Mouse (Mus musculus): ENCODE data around the gene Dscaml1.

DNA sequence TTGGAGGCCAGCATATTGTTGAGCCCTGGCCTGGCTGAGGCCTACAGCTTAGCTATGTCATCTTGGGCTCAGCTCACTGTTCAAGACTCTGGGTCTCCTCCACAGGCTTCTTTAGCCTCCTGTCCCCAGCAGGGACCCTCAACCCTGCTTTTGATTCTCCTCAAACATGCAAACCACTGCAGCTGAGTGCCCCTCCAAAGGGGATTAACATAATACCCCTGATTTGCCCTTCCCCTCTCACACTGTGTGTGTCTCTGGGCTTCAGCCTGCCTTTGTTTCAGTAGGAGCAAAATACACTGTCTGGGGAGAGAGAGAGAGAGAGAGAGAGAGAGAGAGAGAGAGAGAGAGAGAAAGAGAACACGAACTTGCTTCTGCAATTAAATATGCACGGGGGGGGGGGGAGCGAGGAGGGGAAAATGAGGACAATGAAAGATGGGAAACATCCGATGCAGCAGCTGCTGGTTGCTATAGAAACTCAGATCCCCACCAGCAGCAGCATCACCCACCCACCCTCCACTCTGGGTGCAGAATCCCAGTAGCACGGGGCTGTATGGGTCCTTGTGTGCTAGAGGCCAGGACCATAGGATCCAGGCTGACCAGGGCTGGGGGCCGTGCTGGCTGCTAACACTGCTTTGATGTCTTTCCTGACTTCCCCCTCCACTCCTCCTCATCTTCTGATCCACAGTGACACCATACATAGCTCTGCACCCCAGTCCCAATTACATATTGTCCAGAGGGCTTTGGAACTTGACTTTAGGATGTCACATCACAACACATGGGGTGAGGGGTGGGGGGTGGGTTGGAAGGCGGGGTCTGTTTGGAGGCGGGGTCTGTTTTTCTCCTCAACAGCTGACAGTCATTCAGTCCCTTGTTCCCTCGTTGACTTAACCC is 231.0 kb downstream of the Dscaml1 start:
- no peak for TF ChIP-seq CTCF (IDR thresholded peaks at IDR 0.05 in 2 of 3, conservative IDR thresholded peaks at IDR 0.05 in 1 of 3; ENCODE audit: control insufficient read depth in 1 of 3, insufficient read depth in 1 of 3, low read depth in 2 of 3, low read length in 3 of 3, poor library complexity in 1 of 3, severe bottlenecking in 1 of 3)
- no peak for TF ChIP-seq POLR2A (IDR thresholded peaks at IDR 0.05; ENCODE audit: control insufficient read depth in 1 of 2, insufficient read depth in 1 of 2, low read depth in 1 of 2, low read length in 2 of 2, poor library complexity in 1 of 2)
- TF ChIP-seq GATA1 (IDR thresholded peaks at IDR 0.05; ENCODE audit: low read depth, low read length) = no peak
- TF ChIP-seq POLR2AphosphoS2 (IDR thresholded peaks at IDR 0.05; ENCODE audit: low read length) = no peak
- no peak for TF ChIP-seq BHLHE40 (IDR thresholded peaks at IDR 0.05; ENCODE audit: borderline replicate concordance, low read depth, low read length)
- no peak for TF ChIP-seq E2F4 (IDR thresholded peaks at IDR 0.05; ENCODE audit: borderline replicate concordance, low read depth, low read length)
